Mouse (Mus musculus) neural tube, embryonic 14.5 days (tissue): ENCODE measurements at regions not wholly inside any gene's neighbourhood (a gene's known extent, or its start where the extent isn't known, plus 50 kb on each side); places are given as distances from the start of the nearest gene placed in this dataset.

Experiments used
- ATAC-seq: fragments of 200-750 bp; cut with Nextera tagmentation; 2 replicates; pipeline ENCODE4 v1.8.0; 2017; ENCODE audit warnings: low read depth, mild to moderate bottlenecking, moderate TSS enrichment, moderate library complexity
- H3K27ac ChIP-seq: fragments of 300-500 bp; sonication (generic); 2 replicates; pipeline ENCODE4 v1.5.1; 2014; ENCODE audit warnings: low read depth, mild to moderate bottlenecking, control low read depth, low read length, moderate library complexity, mixed read lengths
- H3K27me3 ChIP-seq: fragments of 300-500 bp; sonication (generic); 2 replicates; pipeline ENCODE4 v1.6.1; 2014; ENCODE audit warnings: low read length; ENCODE audit not compliant: control insufficient read depth, insufficient read depth
- H3K36me3 ChIP-seq: fragments of 300-500 bp; sonication (generic); 2 replicates; pipeline ENCODE4 v1.6.1; 2014; ENCODE audit warnings: low read length, mixed read lengths; ENCODE audit not compliant: control insufficient read depth, insufficient read depth
- H3K4me1 ChIP-seq: fragments of 300-500 bp; sonication (generic); 2 replicates; pipeline ENCODE4 v1.6.1; 2014; ENCODE audit warnings: low read length; ENCODE audit not compliant: control insufficient read depth, insufficient read depth
- H3K4me2 ChIP-seq: fragments of 300-500 bp; sonication (generic); 2 replicates; pipeline ENCODE4 v1.6.1; 2014; ENCODE audit warnings: mild to moderate bottlenecking, low read depth, low read length, control low read depth
- H3K4me3 ChIP-seq: fragments of 300-500 bp; sonication (generic); 2 replicates; pipeline ENCODE4 v1.5.1; 2014; ENCODE audit warnings: low read depth, low read length, control low read depth, mixed read lengths
- H3K9ac ChIP-seq: fragments of 300-500 bp; sonication (generic); replicated peaks from 2 replicates; pipeline ENCODE4 v1.6.1; 2014; ENCODE audit warnings: low read depth, mild to moderate bottlenecking, control low read depth, low read length, mixed read lengths
- H3K9me3 ChIP-seq: fragments of 300-500 bp; sonication (generic); 2 replicates; pipeline ENCODE4 v1.6.1; 2016; ENCODE audit warnings: low read length; ENCODE audit not compliant: control insufficient read depth
- WGBS: fragments of 180-500 bp; shearing (Covaris S2); extraction: QIAGEN DNeasy Blood & Tissue Kit; methylation state at CpG from one replicate; pipeline ENCODE4 v1.1.7; 2014; 5-methylcytosine and 5-hydroxymethylcytosine counted together

GRCm38 (mm10) chr3:131056893-131057660 lies 53.2 kb upstream of the Lef1 start:
- no peaks in the 10 kb centered on the region for H3K36me3 ChIP-seq
- H3K4me1 ChIP-seq: peaks cover 4% of the 10 kb centered on the region; the same call in 1 of the 2 replicates
- no peak overlapping the region for H3K27ac ChIP-seq
- 85% methylated on average over 5 of the region's 5 CpGs for WGBS
- no peaks in the 10 kb centered on the region for H3K27me3 ChIP-seq
- H3K4me2 ChIP-seq: no peak overlapping the region
- ATAC-seq: no peak
- no peaks in the 10 kb centered on the region for H3K9me3 ChIP-seq
- no peak overlapping the region for H3K9ac ChIP-seq
- no peak overlapping the region for H3K4me3 ChIP-seq

- Histone ChIP-seq H3K4me3 (no peak overlapping the region), H3K27ac (no peak overlapping the region), H3K4me2 (no peak overlapping the region), H3K27me3 (no peaks in the 10 kb centered on the region), H3K9ac (no peak overlapping the region), H3K36me3 (no peaks in the 10 kb centered on the region), H3K4me1 (peaks cover 4% of the 10 kb centered on the region; the same call in 1 of the 2 replicates), H3K9me3 (no peaks in the 10 kb centered on the region)
- peak; percentile 84 for ATAC-seq
- WGBS: 45% methylated on average over 13 of the region's 13 CpGs
Observed at GRCm38 (mm10) chr3:131054241-131054972, 55.9 kb upstream of the Lef1 start.

- Histone ChIP-seq H3K9ac (no peak overlapping the region), H3K27me3 (no peaks in the 10 kb centered on the region), H3K4me2 (no peak overlapping the region), H3K9me3 (no peaks in the 10 kb centered on the region), H3K4me3 (no peak overlapping the region), H3K27ac (no peak overlapping the region), H3K4me1 (no peaks in the 10 kb centered on the region), H3K36me3 (no peaks in the 10 kb centered on the region)
- no peak for ATAC-seq
- 84% methylated on average over 3 of the region's 3 CpGs for WGBS
Observed at GRCm38 (mm10) chr3:131047716-131048115, 62.6 kb upstream of the Lef1 start.

- Histone ChIP-seq H3K9me3 (no peaks in the 10 kb centered on the region), H3K27me3 (no peaks in the 10 kb centered on the region), H3K4me1 (no peaks in the 10 kb centered on the region), H3K36me3 (no peaks in the 10 kb centered on the region), H3K4me3 (no peak overlapping the region), H3K9ac (no peak overlapping the region), H3K4me2 (no peak overlapping the region), H3K27ac (no peak overlapping the region)
- 82% methylated on average over 5 of the region's 5 CpGs for WGBS
- no peak for ATAC-seq
Observed at GRCm38 (mm10) chr3:131046412-131046811, 63.9 kb upstream of the Lef1 start.

GRCm38 (mm10) chr3:131040214-131040825 lies 70.0 kb upstream of the Lef1 start:
- H3K4me2 ChIP-seq: no peak overlapping the region
- no peaks in the 10 kb centered on the region for H3K36me3 ChIP-seq
- H3K4me1 ChIP-seq: no peaks in the 10 kb centered on the region
- H3K27ac ChIP-seq: no peak overlapping the region
- 69% methylated on average over 4 of the region's 4 CpGs for WGBS
- no peak for ATAC-seq
- no peaks in the 10 kb centered on the region for H3K9me3 ChIP-seq
- H3K27me3 ChIP-seq: no peaks in the 10 kb centered on the region
- no peak overlapping the region for H3K9ac ChIP-seq
- no peak overlapping the region for H3K4me3 ChIP-seq

GRCm38 (mm10) chr3:131037095-131037494 lies 73.2 kb upstream of the Lef1 start:
- Histone ChIP-seq H3K4me3 (no peak overlapping the region), H3K27me3 (no peaks in the 10 kb centered on the region), H3K4me2 (no peak overlapping the region), H3K36me3 (no peaks in the 10 kb centered on the region), H3K27ac (no peak overlapping the region), H3K9me3 (no peaks in the 10 kb centered on the region), H3K9ac (no peak overlapping the region), H3K4me1 (no peaks in the 10 kb centered on the region)
- no peak for ATAC-seq
- WGBS: 95% methylated on average over 5 of the region's 5 CpGs

- WGBS: 49% methylated on average over 5 of the region's 5 CpGs
- Histone ChIP-seq H3K27ac (no peak overlapping the region), H3K4me2 (no peak overlapping the region), H3K9me3 (no peaks in the 10 kb centered on the region), H3K4me3 (no peak overlapping the region), H3K27me3 (no peaks in the 10 kb centered on the region), H3K9ac (no peak overlapping the region), H3K4me1 (no peaks in the 10 kb centered on the region), H3K36me3 (no peaks in the 10 kb centered on the region)
- no peak for ATAC-seq
Observed at GRCm38 (mm10) chr3:131034774-131035173, 75.5 kb upstream of the Lef1 start.

GRCm38 (mm10) chr3:131026336-131026735 lies 83.9 kb upstream of the Lef1 start:
- Histone ChIP-seq H3K36me3 (no peaks in the 10 kb centered on the region), H3K9me3 (no peaks in the 10 kb centered on the region), H3K27ac (no peak overlapping the region), H3K9ac (no peak overlapping the region), H3K4me1 (no peaks in the 10 kb centered on the region), H3K4me2 (no peak overlapping the region), H3K27me3 (no peaks in the 10 kb centered on the region), H3K4me3 (no peak overlapping the region)
- 91% methylated on average over 7 of the region's 7 CpGs for WGBS
- ATAC-seq: no peak
